Mouse (Mus musculus): ENCODE data around the gene Gm10031.
"Not testable (repeated sequence)": the region's sequence is repeated elsewhere in the genome, so short reads cannot be mapped to it uniquely, and the experiment has no call there.

The Gm10031 gene

DNA sequence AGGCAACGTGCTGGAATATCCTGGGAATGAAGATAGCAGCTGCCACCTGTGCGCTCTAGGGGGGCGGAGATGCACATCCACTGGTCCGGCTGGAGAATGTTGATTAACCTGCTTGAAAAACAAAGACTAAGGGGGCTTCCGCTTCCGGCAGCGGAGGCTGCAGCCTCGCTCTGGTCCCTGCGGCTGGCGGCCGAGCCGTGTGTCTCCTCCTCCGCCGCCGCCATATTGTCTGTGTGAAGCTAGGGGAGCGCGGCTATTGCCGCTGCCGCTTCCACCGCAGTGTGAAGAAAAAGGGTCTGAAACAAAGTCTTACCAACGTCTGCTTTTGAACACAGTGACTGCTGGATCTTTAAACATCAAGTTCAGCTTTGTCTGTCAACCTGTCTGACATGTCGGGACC lies at the start of gene Gm10031:
Gm10031 (plus strand) TSS at position 171 of the 400 bp plus-strand sequence.
- DNase-seq (ENCODE audit: low read depth, low spot score) = not testable (repeated sequence)

DNA sequence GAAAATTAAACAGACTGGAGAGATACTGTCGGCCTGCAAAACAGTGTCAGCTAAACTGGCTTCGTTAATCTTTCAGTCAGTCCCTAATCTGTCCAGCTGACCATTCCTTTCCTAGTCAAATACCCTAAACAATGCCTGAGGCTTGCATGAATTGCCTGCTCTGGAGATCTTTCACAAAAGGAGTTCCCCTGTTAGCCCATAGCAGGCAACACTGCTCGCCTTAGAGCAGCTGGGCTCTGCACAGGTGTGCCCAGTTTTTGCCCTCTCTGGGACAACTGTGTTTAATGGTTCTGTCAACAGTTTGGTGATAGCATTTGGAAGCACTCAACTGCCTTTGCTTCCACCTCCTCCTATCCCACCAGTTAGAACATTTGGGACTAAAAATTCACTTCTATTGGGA lies 49.0 kb upstream of the Gm10031 start:
- DNase-seq (ENCODE audit: low read depth, low spot score) = no peak

DNA sequence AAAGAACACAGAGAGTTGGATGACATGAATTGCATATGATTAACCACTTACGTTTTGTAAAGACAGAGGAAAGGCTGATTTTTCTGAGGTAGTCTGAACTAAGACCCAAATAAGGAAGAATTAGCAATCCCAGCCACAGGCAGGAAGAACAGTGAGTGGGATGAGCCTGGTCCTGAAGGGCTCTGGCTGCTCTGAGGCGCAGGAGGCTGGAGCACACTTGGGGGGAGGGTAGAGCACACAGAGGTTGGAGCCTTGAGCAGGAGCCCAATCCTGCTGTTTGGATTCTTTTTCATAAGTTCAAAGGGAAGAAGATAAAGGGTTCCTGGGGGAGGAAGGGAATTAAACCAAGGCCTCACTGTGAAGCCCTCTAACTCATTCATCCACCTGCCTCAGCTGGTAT lies 47.8 kb upstream of the Gm10031 start:
- DNase-seq (ENCODE audit: low read depth, low spot score) = no peak

DNA sequence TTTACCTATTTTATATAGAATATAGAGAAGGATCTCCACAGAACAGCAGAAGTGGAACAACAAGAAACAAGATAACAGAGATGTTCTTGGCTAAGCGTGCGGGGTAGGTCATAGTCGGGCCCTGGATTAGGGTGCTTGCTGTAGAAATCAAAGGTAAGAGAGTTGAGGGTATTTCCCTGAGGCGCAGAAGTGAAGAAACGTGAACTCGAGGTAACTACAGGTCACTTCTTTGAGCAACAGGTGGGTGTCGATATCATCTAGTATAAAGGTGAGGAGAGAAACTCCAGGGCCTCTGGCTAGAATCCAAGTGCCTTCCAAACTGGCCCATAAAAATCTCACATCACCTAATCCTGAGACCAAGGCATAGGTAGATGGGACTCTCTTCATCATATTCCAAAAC lies 47.3 kb upstream of the Gm10031 start:
- DNase-seq (ENCODE audit: low read depth, low spot score) = no peak

DNA sequence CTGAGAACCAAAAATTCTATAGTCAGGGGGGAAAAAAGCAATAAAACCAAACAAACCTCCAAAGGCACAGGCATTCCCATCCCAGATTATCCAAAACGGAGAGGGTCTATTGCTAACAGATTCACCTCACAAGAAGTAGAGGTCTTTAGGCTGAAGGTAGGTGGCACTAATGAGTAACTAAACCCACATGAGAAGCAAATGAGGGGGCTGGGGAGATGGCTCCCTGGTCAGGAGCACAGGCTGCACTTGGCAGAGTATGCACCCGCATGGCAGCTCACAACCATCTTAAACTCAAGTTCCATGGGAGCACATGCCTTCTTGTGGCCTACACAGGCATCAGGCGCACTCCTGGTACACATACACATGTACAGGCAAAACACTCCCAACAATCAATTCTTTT lies 42.0 kb upstream of the Gm10031 start:
- no peak for DNase-seq (ENCODE audit: low read depth, low spot score)

DNA sequence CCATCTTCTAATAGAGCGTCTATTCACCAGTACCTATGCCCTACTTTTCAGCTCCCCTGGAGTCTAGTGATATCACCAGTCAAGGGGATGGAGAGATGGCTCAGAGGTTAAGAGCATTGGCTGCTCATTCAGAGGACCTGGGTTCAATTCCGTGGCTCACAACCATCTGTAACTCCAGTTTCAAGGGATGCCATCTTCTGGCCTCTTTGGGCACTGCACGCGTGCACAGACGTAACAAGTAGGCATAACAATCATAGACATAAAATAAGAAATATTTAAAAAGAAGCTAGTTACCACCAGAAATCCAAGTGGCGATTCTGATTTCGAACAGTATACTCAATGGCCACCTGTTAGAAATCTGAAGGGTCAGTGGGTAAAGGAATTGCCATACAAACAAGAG lies 36.3 kb upstream of the Gm10031 start:
- DNase-seq (ENCODE audit: low read depth, low spot score) = no peak

DNA sequence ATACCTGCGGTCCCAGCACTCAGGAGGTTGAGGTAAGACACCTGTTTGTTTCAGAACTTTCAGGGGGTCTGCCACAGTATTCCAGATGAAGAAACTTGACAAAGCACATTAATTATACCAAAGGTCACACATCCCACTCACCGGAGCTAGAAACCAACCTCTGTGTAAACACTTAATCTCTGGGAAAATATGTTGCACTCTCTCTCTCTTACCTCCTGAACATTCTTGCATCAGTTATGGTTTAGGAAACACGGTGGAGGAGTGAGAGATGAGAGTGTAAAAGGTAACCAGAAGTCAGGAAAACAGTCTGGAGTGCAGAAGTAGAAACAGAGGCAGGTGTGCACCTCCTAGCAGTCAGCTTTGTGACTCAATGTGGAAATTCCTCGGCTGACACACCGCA lies 35.8 kb upstream of the Gm10031 start:
- DNase-seq (ENCODE audit: low read depth, low spot score) = no peak

DNA sequence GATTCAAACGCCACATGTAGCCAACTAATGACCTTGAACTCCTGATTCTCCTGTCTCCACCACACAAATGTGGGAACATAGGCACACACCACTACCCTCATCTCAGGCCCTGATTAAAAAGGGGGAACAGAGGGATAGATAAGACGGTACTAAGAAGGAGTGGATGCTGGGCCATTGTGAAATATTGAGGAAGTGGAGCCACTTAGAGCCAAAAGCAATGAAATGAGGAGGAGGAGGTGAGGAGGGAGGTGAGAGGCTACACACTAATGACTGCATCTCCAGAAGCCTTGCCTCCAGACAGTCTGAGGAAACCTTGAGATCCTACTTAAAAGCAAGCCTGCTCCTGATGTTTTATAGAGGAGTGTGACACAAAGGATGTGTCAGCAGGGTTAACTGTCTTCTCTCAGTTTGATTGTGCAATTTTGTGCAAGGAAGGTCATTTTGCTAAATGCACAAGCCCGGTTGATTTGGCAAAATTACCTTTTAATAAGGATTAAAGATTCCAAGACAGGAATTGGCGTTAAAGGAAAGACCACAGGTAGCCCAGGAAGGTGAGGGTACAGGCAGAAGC lies 32.5 kb upstream of the Gm10031 start:
- DNase-seq (ENCODE audit: low read depth, low spot score) = no peak

DNA sequence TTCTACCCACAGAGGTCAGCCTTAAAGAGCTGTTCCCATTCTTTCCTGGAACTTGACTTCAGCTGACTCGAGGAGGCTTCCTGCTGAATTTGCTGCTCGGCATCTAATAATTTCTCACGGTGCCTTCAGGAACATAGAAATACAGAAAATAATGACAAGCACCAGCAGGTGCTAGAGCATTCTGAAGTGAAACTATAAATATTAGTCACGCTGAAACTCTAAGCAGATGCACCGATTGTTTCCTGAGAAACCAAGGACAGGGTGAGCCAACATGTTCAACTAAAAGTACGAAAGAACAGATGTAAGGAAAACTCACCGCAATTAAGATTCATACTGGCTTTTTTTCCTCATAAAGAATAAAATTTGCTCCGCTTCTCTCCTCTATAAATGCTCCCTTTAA lies 28.8 kb upstream of the Gm10031 start:
- DNase-seq (ENCODE audit: low read depth, low spot score) = peak; percentile 51

DNA sequence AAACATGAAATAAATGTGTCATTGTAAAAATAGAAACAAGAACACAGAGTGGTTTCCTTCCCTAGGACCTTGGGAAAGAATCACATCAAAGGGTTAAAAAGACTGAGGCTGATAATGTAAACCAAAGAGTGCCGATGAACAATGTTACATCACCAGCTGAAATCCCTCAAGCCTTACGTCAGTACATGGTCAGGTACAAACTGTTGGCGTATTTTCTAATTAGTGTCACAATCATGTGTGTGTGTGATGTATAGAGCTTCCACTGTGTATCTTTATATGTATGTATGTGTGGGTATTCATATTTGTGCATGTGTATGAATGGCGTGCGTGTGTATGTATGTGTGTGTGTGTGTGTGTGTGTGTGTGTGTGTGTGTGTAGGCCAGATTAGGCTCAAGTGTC lies 26.9 kb upstream of the Gm10031 start:
- no peak for DNase-seq (ENCODE audit: low read depth, low spot score)

DNA sequence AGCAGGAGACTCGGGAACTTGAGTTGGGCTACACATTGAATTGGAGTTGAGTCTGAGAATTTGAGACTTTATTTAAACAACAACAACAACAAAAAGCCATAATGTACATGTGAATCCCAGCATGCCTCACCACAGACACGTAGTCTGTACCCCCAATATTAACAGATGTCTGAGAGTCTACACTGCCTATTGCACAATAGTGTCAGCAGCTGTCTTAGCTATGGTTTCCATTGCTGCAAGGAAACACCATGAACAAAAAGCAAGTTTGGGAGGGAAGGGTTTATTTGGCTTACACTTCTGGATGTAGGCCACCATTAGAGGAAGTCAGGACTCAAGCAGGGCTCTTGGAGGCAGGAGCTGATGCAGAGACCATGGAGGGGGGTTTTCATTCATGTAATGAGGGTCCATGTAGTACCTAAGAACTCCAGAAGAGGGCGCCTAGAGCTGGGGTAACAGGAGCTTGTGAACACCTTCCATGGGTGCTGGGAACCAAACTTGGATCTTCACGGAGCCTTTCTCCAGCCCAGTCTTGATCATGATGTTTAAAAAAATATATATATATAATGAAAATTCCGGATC lies 18.8 kb upstream of the Gm10031 start:
- DNase-seq (ENCODE audit: low read depth, low spot score) = no peak

DNA sequence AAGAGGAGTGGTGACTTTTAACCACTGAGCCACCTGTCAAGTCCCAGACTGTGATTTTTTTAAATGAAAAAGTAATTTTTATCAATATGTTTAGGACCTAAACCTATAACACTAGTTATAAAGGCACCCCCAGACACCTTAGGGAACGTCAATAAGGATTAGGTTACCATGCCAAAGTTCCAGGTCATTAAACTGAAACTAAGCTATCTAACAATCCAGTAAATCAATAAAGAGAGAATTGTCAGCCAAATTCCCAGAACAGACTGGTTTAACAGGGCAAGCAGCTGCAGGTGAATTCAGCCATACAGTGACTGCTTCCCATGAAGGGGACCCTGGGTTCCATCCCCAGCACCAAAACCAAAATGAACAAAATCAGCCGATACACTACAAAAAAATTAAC lies 17.9 kb upstream of the Gm10031 start:
- DNase-seq (ENCODE audit: low read depth, low spot score) = no peak

DNA sequence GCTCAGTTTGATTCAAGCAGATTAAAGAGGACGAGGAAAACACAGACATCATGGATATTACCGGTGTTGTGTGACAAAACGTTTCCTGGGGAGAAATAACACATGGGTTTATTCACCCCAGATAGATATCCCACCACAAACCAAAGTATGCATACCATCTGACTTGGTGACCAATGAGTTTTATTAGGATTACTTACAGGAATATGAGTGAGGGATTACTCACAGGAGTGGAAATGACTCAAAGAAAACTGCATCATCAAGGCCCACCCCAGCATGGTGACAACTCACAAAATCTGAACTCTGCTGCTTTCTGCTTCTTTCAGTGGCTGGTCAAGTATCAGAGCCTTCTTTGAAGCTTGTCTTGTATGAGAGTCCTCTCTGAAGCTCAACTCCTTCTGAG lies 16.1 kb upstream of the Gm10031 start:
- no peak for DNase-seq (ENCODE audit: low read depth, low spot score)

DNA sequence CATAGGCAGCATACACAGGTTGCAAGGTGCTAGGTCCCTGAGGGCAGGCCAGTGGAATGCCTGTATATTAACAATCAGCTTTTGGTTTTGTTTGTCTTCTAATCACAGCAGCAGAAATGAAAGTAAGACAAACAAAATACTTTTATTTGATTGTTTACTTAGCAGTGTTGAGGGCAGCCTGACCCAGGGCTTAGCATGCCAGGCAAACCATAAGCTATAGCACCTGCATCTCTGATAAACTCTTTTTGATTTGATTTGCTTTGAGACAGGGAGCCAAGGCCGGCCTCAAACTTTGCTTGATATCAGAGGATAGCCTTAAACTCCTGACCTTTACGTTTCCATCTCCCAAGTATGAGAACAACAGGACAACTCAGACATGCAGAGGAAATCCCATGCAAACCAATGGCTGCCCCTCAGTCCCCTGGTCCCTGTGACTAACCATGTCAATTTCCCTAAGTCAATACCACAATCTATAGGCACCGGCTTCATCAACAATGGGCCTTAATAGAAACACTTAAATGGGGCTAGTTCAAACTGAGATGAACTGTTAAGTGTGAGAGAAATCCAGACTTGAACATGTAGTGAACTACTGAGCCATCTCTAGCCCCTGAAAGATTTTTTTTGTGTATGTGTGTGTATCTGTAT lies 3.6 kb upstream of the Gm10031 start:
- no peak for DNase-seq (ENCODE audit: low read depth, low spot score)

DNA sequence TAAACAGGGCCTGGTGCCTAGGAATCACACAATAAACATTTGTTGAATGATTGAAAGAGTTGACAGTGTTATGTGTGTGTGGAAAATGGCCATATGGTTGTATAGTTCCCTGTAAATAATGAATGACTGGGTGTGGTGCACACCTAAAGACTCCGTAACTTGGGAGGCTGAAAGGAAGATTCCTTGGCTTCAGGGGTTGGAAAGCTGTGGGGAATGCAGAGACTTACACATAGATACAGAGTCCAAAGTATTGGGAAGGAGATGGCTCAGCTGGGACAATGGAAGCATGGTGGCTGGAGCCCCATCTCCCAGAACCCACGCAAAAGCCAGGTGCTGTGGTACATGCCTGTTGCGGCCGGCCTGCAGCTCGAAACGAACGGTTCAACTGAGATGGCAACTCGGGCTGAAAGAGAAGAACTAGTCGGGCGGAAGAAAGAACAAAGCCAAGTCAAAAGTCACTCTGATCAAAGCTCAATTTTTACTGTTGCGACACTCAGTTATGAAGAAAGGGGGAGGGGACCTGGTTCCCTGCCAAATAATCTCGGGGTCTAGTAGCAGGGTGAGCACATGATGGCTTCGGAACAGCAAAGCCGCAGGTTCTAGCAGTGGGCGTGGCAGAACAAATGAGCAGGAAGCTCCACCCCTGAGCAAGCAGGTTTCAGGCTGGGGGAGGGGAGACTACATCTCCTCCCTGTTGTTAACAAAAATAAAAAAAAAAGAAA lies 1.9 kb upstream of the Gm10031 start:
- DNase-seq (ENCODE audit: low read depth, low spot score) = no peak

DNA sequence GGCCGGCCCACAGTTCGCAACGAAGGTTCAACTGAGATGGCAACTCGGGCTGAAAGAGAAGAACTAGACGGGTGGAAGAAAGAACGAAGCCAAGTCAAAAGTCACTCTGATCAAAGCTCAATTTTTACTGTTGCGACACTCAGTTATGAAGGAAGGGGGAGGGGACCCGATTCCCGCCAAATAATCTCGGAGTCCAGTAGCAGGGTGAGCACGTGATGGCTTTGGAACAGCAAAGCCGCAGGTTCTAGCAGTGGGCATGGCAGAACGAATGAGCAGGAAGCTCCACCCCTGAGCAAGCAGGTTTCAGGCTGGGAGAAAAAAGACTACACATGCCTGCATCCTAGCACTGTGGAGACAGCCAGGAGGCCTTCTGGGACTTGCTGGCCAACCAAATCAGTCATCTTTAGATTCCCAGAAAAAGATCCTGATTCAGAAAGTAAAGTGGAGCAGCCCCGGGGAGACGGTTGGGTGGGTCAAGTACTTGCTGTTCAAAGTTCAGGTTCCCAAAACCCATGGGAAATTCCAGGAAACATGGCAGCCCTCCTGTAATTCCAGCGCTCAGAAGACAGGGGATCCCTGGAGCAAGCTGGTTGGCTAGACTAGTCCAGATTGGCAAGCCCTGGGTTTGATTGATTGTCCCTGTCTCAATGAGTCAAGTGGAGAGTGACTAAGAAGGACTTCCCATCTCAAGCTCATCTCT lies 8.8 kb downstream of the Gm10031 start:
- not testable (repeated sequence) for DNase-seq (ENCODE audit: low read depth, low spot score)

DNA sequence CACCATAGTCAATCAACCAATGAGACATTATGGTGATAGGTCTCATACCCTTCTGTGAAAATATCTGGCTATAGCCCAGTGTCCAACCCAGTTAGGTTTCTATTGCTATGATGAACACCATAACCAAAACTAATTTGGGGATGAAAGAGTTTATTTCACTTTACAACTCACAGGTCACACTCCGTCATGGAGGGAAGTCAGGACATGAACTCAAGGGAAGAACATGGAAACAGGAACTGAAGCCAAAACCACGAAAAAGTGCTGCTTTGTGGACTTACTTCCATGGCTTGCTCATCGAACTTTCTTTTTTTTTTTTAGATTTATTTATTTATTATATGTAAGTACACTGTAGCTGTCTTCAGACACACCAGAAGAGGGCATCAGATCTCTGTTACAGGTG lies 9.7 kb downstream of the Gm10031 start:
- DNase-seq (ENCODE audit: low read depth, low spot score) = no peak

DNA sequence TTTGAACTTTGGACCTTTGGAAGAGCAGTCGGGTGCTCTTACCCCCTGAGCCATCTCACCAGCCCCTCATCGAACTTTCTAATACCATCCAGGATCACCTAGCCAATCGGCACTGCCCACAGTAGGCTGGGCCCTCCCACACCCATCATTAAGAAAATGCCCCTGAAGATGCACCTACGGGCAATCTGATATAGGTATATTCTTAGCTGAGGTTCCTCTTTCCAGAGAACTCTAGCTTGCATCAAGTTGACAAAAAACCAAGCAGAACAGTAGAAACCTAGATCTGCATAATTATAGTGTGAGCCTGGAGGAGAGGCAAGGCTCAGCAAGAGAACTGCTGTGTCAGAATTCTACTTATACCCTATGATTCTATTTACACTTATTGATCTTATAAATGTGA lies 10.1 kb downstream of the Gm10031 start:
- DNase-seq (ENCODE audit: low read depth, low spot score) = no peak

DNA sequence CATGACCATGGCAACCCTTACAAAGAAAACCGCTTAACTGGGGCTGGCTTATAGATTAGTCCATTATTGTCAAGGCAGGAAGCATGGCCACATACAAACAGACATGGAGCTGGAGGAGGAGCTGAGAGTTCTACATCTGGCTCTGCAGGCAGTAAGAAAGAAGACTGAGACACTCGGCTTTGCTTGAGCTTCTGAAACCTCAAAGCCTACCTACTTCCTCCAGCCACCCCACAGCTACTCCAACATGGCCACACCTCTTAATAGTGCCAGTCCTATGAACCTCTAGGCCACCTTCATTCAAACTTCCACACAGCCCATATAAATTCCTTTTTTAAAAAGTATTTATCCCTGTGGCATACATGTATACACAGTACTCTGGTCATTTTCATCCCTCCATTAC lies 13.2 kb downstream of the Gm10031 start:
- no peak for DNase-seq (ENCODE audit: low read depth, low spot score)

DNA sequence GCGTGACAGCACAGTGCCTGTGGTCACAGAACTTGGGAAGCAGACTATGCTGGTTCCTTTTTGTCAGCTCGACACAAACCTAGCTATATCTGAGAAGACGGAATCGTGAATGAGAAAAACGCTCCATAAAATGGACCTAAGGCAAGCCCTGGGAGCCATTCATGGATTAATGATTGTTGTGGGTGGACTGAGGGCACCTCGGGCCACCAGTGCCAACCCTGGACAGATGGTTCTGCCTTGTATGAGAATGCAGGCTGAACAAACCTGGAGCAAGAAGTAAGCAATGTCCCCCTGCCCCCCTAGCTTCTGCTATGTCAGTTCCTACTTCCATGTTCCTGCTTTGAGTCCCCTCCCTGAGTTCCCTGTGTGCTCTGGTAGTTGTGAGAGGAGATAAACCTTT lies 13.9 kb downstream of the Gm10031 start:
- DNase-seq (ENCODE audit: low read depth, low spot score) = no peak

DNA sequence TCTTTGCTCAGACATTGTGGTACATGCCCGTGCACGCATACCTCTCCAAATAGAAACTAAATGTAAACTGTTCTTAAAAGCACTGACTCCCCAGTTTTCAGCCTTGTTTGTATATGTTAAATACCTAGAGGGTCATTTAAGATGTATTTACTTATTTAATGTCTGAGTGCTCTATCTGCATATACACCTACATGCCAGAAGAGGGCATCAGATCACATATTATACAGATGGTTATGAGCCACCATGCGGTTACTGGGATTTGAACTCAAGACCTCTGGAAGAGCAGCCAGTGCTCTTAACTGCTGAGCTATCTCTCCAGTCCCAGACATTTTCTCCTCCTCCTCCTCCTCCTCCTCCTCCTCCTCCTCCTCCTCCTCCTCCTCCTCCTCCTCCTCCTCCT lies 14.6 kb downstream of the Gm10031 start:
- peak; percentile 30 for DNase-seq (ENCODE audit: low read depth, low spot score)

Data from brain, adult 2 months (tissue).